Mouse (Mus musculus) large intestine, adult 2 months (tissue): ENCODE measurements at regions not wholly inside any gene's neighbourhood (a gene's known extent, or its start where the extent isn't known, plus 50 kb on each side); places are given as distances from the start of the nearest gene placed in this dataset.

Experiments used
- DNase-seq: peaks from one replicate; pipeline ENCODE4 v3.0.0-alpha.2; 2012; ENCODE audit warnings: low read depth, low spot score
- WGBS: fragments of 180-500 bp; shearing (Covaris S2); methylation state at CpG from one replicate; pipeline ENCODE4 v1.1.7; 2018; 5-methylcytosine and 5-hydroxymethylcytosine counted together

- DNase-seq: no peak
- WGBS: 84% methylated on average over 1 of the region's 1 CpGs
These were observed 88.5 kb downstream of the E330014E10Rik start for GRCm38 (mm10) chr5:95864252-95864651.

GRCm38 (mm10) chr5:95864725-95865492 lies 89.1 kb downstream of the E330014E10Rik start:
- peak; percentile 31 for DNase-seq
- WGBS: 44% methylated on average over 3 of the region's 3 CpGs

- WGBS: 57% methylated on average over 2 of the region's 2 CpGs
- no peak for DNase-seq
These were observed 89.7 kb downstream of the E330014E10Rik start for GRCm38 (mm10) chr5:95865516-95865915.

GRCm38 (mm10) chr5:95866848-95867495 lies 89.8 kb upstream of the Cxcl13 start:
- 62% methylated on average over 4 of the region's 4 CpGs for WGBS

GRCm38 (mm10) chr5:95870336-95870845 lies 86.4 kb upstream of the Cxcl13 start:
- 44% methylated on average over 3 of the region's 3 CpGs for WGBS

More at GRCm38 (mm10) chr5:95866848-95867495, 89.8 kb upstream of the Cxcl13 start:
- DNase-seq: no peak

GRCm38 (mm10) chr5:95874969-95875368 lies 81.8 kb upstream of the Cxcl13 start:
- 41% methylated on average over 5 of the region's 5 CpGs for WGBS
- no peak for DNase-seq

More at GRCm38 (mm10) chr5:95870336-95870845, 86.4 kb upstream of the Cxcl13 start:
- no peak for DNase-seq

GRCm38 (mm10) chr5:95880914-95881313 lies 75.8 kb upstream of the Cxcl13 start:
- DNase-seq: peak; percentile 7
